Mouse (Mus musculus) ES-Bruce4 (cell line): Measurements from ENCODE around the gene Nenf.

Experiments
- EP300 ChIP-seq: IDR thresholded peaks from 2 replicates; pipeline ENCODE4 v1.6.1; 2011; ENCODE audit warnings: low read depth, low read length; ENCODE audit not compliant: insufficient read depth
- POLR2A ChIP-seq: IDR thresholded peaks from one replicate; pipeline ENCODE4 v1.8.1; 2011; ENCODE audit warnings: low read length; ENCODE audit not compliant: insufficient read depth

DNA sequence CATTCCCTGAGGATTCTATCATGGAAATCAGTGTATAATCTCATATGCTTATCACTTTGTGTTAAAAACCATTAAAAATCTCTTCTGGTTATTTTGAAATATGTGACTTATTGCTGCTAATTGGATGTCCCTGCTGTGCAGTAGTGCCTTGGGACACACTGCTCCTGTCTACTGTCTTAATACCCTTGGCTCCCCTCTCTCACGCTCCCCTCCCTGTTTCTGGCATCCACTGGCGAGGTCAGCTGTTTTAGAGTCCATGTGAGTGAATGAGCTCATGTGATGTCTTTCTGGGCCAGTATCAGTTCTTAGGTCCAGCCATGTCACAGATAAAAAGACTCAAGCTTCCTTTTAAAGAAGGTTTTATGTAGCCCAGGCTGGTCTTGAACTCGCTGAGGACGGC lies 12.4 kb upstream of the Nenf start:
- TF ChIP-seq POLR2A (no peak), EP300 (no peak)
